Mouse (Mus musculus): Measurements from ENCODE around the gene Pfkfb4.

The Pfkfb4 gene

GRCm38 (mm10) chr9:109058006-109058765 lies 66.6 kb downstream of the Pfkfb4 start:
- no peak for DNase-seq

GRCm38 (mm10) chr9:109059136-109059903 lies 67.7 kb downstream of the Pfkfb4 start, which contains the start of gene Trex1:
Gene Trex1 (minus strand): TSS chr9:109059734.
- peak; percentile 91 for DNase-seq

- DNase-seq: no peak
Measured at GRCm38 (mm10) chr9:109060184-109060897, 68.8 kb downstream of the Pfkfb4 start.

GRCm38 (mm10) chr9:109060898-109061295 lies 69.3 kb downstream of the Pfkfb4 start:
- no peak for DNase-seq

- no peak for DNase-seq
Measured at GRCm38 (mm10) chr9:109068095-109068735, 76.6 kb downstream of the Pfkfb4 start.

- peak; percentile 92 for DNase-seq
Measured at GRCm38 (mm10) chr9:109073661-109074573, 82.3 kb downstream of the Pfkfb4 start, which contains the start of gene Atrip. Gene Atrip (minus strand): TSS chr9:109074124.

- no peak for DNase-seq
Measured at GRCm38 (mm10) chr9:109080516-109080915, 88.9 kb downstream of the Pfkfb4 start.

- no peak for DNase-seq
Measured at GRCm38 (mm10) chr9:109081749-109082123, 90.2 kb downstream of the Pfkfb4 start.
